8 mouse cellular contexts compared by ENCODE assay signal in the genomic region with DNA sequence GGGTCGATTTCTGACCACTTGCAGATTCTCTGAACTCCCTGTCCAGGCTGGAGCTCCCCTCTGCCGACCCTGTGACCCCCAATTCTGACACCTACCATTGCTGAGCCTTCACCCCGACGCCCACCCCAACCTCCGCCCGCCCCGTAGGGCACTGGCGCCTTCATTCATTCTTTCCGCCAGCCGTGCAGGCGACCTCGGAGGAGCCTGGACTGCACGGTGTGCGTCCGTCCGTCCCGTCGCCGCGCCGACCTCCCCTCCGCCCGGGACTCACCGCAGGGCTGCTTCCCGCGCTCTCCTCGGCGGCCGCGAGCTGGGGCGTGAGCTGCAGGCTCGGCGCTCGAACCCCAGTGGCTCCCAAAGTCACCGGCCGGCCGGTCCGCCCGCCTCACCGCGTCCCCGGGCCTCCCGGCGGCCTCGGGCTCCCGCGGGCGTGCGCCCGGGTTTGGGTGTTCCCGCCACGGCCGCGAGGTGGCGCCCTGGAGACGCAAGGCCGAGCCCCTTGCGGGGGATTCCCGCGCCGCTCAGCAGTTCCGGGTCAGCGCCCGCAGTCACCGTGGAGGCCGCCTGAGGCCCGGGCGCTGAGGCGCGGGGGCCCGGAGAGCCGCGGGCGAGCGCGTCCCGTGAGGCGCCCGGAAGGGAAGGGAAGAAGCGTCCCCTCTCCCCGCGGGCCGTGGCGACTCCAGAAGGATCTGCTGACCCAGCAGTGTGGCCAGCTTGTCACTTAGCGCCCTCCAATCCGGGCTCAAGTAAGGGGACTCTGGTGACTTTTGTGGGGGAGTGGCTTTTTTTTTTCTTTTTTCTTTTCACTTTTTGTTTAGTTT. TPM values are rescaled to one million over a fixed set of nuclear protein-coding genes. Genes with fewer than 3 reads are reported as not detected.
DNase-seq lines count a peak whose midpoint lies in the region; ATAC-seq and TF ChIP-seq lines count a peak whose summit lies in the region.

A gene (plus strand): TSS at position 547 of the 821 bp plus-strand sequence.
A gene (minus strand): TSS at position 679 of the 821 bp plus-strand sequence.

- no peak within 1 kb of the TSS for H3K27ac ChIP-seq in ES-E14 (ENCODE audit: insufficient read depth, low read depth, low read length, poor library complexity, severe bottlenecking)
- H3K27ac ChIP-seq in forebrain, postnatal 0 days (ENCODE audit: low read depth, low read length): no peak within 1 kb of the TSS
- peak within 1 kb of the TSS; percentile 80 for H3K27ac ChIP-seq in lung, postnatal 0 days (ENCODE audit: low read length)

- H3K9ac ChIP-seq in ES-E14 (ENCODE audit: insufficient read depth, low read depth, low read length, poor library complexity, severe bottlenecking): peak within 1 kb of the TSS; percentile 78
- H3K9ac ChIP-seq in forebrain, postnatal 0 days: peak within 1 kb of the TSS; percentile 54
- H3K9ac ChIP-seq in lung, postnatal 0 days (replicated peaks; ENCODE audit: low read depth): peak within 1 kb of the TSS; percentile 78

- peak; percentile 71 for ATAC-seq in forebrain, postnatal 0 days
- ATAC-seq in lung, postnatal 0 days: peak; percentile 80

- TF ChIP-seq EP300 in lung, postnatal 0 days (IDR thresholded peaks at IDR 0.05): no peak

- peak; percentile 39 for DNase-seq in ES-E14 (ENCODE audit: low read depth, low spot score)
- peak; percentile 7 to 46 for DNase-seq in cerebellum, adult 18-20 months
- peak; percentile 55 for DNase-seq in forebrain, postnatal 0 days
- DNase-seq in heart, postnatal 4 days: peak; percentile 89
- peak; percentile 43 for DNase-seq in layer of hippocampus, adult 9-11 months
- DNase-seq in lung, postnatal 0 days (ENCODE audit: low spot score): peak; percentile 84
- DNase-seq in ovary, adult 18-20 months (ENCODE audit: low spot score): peak; percentile 56
- DNase-seq in thymus, postnatal 0 days (ENCODE audit: low spot score): peak; percentile 80

- 6% methylated on average over 82 of the region's 86 CpGs for WGBS in forebrain, postnatal 0 days
- WGBS in lung, postnatal 0 days: 4% methylated on average over 75 of the region's 86 CpGs

- H3K4me3 ChIP-seq in ES-E14 (ENCODE audit: insufficient read depth in 1 of 2, low read depth in 1 of 2, low read length in 2 of 2, poor library complexity in 1 of 2, severe bottlenecking in 1 of 2): peak within 1 kb of the TSS; percentile 71 to 79
- H3K4me3 ChIP-seq in forebrain, postnatal 0 days (ENCODE audit: low read depth, low read length): peak within 1 kb of the TSS; percentile 49
- peak within 1 kb of the TSS; percentile 64 for H3K4me3 ChIP-seq in lung, postnatal 0 days (ENCODE audit: low read depth, low read length)

- H3K4me1 ChIP-seq in ES-E14 (ENCODE audit: control insufficient read depth in 2 of 2, insufficient read depth in 2 of 2, low read length in 2 of 2, poor library complexity in 1 of 2): no peaks in the 10 kb centered on the region
- H3K4me1 ChIP-seq in forebrain, postnatal 0 days (ENCODE audit: insufficient read depth): no peaks in the 10 kb centered on the region
- H3K4me1 ChIP-seq in lung, postnatal 0 days (ENCODE audit: insufficient read depth, low read depth, low read length): peaks cover 3% of the 10 kb centered on the region; the same call in 1 of the 2 replicates

- no peaks in the 10 kb centered on the region for H3K9me3 ChIP-seq in ES-E14 (ENCODE audit: control insufficient read depth, insufficient read depth, low read depth, low read length)
- H3K9me3 ChIP-seq in forebrain, postnatal 0 days (ENCODE audit: low read length): no peaks in the 10 kb centered on the region
- no peaks in the 10 kb centered on the region for H3K9me3 ChIP-seq in lung, postnatal 0 days (ENCODE audit: low read length)

- TF ChIP-seq CTCF in forebrain, postnatal 0 days (IDR thresholded peaks at IDR 0.05; ENCODE audit: low read depth): peak; percentile 55
- peak; percentile 71 for TF ChIP-seq CTCF in lung, postnatal 0 days (IDR thresholded peaks at IDR 0.05)

- H3K36me3 ChIP-seq in ES-E14 (ENCODE audit: control insufficient read depth, insufficient read depth, low read length, poor library complexity, severe bottlenecking): no peaks in the 10 kb centered on the region
- no peaks in the 10 kb centered on the region for H3K36me3 ChIP-seq in forebrain, postnatal 0 days (ENCODE audit: insufficient read depth)
- no peaks in the 10 kb centered on the region for H3K36me3 ChIP-seq in lung, postnatal 0 days (ENCODE audit: insufficient read depth, low read length)

- no peaks in the 10 kb centered on the region for H3K27me3 ChIP-seq in forebrain, postnatal 0 days (ENCODE audit: insufficient read depth, low read length)
- H3K27me3 ChIP-seq in lung, postnatal 0 days (replicated peaks; ENCODE audit: insufficient read depth, low read length): no peaks in the 10 kb centered on the region

- peak within 1 kb of the TSS; percentile 81 for H3K4me2 ChIP-seq in forebrain, postnatal 0 days (ENCODE audit: low read depth)
- H3K4me2 ChIP-seq in lung, postnatal 0 days (replicated peaks; ENCODE audit: low read depth, low read length): peak within 1 kb of the TSS; percentile 92

- in situ Hi-C loops in ES-E14 (cut with MboI; ENCODE audit: low sequenced_read_pairs in 2 of 2, unreplicated experiment in 2 of 2): no loop called here

TF ChIP-seq in ES-E14, 5 proteins besides CTCF, POLR2A, EP300 and RAD21:
- TF ChIP-seq ZNF384 (IDR thresholded peaks at IDR 0.05; ENCODE audit: low read depth, low read length) (peak; percentile 43; the same call in 1 of the 2 replicates), HCFC1 (IDR thresholded peaks at IDR 0.05; ENCODE audit: borderline replicate concordance, insufficient read depth, low read length) (no peak), CHD2 (IDR thresholded peaks at IDR 0.05; ENCODE audit: low read depth, low read length) (no peak)

RNA-seq across cellular contexts. Expression of the first gene that starts in this region (rescaled TPM):
- total RNA-seq in ES-E14 (2012; rRNA removed): 1.1 and 1.5 TPM in 2 replicates
- 0.43 and 1.3 TPM in 2 replicates for total RNA-seq in forebrain, postnatal 0 days (2014; rRNA removed)
- 1.0 and 2.0 TPM in 2 replicates for polyA plus RNA-seq in forebrain, postnatal 0 days (2015; fragmentation: Nextera tagmentation; extraction: Ambion mirVana)
- total RNA-seq in heart, postnatal 4 days (2021): 1 to 10 TPM; 1.6 to 1.7 TPM
- 6.2 and 8.2 TPM in 2 replicates for polyA plus RNA-seq in lung, postnatal 0 days (2015; fragmentation: Nextera tagmentation; extraction: Ambion mirVana)
- 4.9 and 5.1 TPM in 2 replicates for polyA plus RNA-seq in thymus, postnatal 0 days (2015; fragmentation: Nextera tagmentation; extraction: Ambion mirVana)

RNA-seq across cellular contexts. Expression of the second gene that starts in this region (rescaled TPM):
- 2.5 and 3.0 TPM in 2 replicates for total RNA-seq in ES-E14 (2012; rRNA removed)
- total RNA-seq in forebrain, postnatal 0 days (2014; rRNA removed): 3.5 and 6.0 TPM in 2 replicates
- 1.7 and 2.0 TPM in 2 replicates for polyA plus RNA-seq in forebrain, postnatal 0 days (2015; fragmentation: Nextera tagmentation; extraction: Ambion mirVana)
- 1 to 10 TPM; 7.2 to 8.4 TPM for total RNA-seq in heart, postnatal 4 days (2021)
- 5.0 and 6.5 TPM in 2 replicates for polyA plus RNA-seq in lung, postnatal 0 days (2015; fragmentation: Nextera tagmentation; extraction: Ambion mirVana)
- 16.2 and 17.1 TPM in 2 replicates for polyA plus RNA-seq in thymus, postnatal 0 days (2015; fragmentation: Nextera tagmentation; extraction: Ambion mirVana)

Comparison
In these comparisons a context has a peak if more than half of its experiments do, and no peak if none do; other contexts are left out.
1. DNase-seq: peak in every context shown above with its lines; median percentile 89 in heart, postnatal 4 days; 84 in lung, postnatal 0 days; 80 in thymus, postnatal 0 days; 56 in ovary, adult 18-20 months; 55 in forebrain, postnatal 0 days; 43 in layer of hippocampus, adult 9-11 months; 39 in ES-E14; 26 in cerebellum, adult 18-20 months.